Mouse (Mus musculus): ENCODE results near the gene Sox8. TPM values are rescaled to one million over a fixed set of nuclear protein-coding genes. Genes with fewer than 3 reads are reported as not detected.

The Sox8 gene
- total RNA-seq, 1 experiment from 2014 or later, result 1.2 TPM

DNA sequence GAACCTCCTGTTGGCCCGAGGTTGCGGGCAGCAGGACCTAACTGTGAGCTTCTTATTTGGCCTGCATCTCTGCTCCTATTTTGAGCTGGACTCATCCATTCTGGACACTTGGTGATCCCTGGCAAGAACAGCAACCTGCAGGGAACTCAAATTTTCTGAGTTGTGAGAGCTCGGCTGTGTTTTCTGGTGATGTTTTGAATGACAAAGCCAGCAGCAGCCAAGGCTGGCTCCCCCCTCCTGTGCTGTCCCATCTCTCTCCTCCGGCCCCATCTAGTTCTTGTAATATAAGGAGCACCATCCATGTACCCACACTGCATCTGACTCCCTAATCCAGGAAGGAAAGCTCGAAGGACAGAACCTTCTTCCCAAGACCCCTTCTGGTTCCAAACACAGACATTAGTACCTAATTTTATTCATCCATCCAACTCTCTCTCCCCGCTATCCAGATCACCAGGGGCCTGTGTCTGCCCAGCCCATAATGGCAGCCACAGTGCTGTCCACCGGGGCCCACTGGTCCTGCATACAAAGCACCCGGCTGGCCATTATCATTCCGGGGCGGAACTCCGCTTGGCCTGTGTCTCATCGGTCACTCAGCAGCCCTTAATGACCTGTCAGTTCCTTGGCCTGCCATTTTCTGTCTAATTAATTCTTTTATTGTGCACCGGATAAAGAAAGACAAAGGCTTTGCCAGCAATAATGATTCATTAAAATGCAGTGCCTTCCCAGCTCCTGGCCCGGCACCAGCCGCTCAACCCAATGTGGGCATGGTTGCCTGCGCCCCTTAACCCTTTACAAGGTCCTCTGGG lies 9.1 kb downstream of the Sox8 start:
- ATAC-seq (replicated peaks; ENCODE audit: insufficient number of reproducible peaks, low FRiP score, low TSS enrichment, poor library complexity, severe bottlenecking), result no peak

DNA sequence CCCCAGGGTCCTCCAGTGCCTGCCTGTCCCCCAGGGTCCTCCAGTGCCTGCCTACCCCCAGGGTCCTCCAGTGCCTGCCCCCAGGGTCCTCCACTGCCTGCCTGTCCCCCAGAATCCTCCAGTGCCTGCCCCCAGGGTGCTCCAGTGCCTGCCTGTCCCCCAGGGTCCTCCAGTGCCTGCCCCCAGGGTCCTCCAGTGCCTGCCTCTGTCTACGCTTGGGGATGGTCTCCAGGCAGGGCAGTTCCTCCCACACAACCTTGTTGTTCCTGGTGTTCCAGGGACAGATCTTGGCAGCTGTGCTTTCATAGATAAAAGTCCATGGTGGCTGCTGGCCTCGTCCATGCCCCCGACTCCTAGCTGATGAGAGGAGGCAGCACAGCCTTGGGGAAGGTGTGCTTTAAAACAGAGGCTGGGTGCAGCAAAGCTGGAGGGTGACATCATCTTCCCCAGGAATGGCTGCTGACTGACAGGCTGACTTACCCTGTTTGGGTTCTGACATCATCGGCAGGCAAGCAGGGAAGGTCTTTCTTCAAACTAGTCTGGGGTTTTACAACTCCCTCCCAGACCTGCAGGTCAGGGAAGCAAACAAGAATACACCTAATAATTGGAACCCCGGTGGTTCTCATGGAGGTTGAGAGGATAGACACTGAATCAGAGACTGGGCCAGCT lies 9.8 kb downstream of the Sox8 start:
- no peak for ATAC-seq (replicated peaks; ENCODE audit: insufficient number of reproducible peaks, low FRiP score, low TSS enrichment, poor library complexity, severe bottlenecking)

DNA sequence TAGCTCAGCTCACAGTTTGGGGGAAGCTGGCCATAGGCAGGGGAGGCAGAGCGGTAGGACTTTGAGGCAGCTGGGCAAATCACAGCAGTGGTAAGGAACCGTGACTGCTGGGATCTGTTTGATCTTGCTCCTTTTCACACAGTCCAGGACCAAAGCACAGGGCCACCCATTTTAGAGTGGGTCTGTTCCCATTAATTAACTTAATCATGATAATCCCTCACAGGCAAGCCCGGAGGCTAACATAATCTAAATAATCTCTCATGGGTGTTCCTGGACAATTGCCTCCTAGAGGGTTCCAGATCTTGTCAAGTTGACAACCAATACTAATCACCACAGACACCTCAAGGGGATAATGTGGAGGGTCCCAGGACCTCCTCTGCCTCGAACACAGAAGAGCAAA lies 10.9 kb downstream of the Sox8 start:
- ATAC-seq (replicated peaks; ENCODE audit: insufficient number of reproducible peaks, low FRiP score, low TSS enrichment, poor library complexity, severe bottlenecking), result no peak

DNA sequence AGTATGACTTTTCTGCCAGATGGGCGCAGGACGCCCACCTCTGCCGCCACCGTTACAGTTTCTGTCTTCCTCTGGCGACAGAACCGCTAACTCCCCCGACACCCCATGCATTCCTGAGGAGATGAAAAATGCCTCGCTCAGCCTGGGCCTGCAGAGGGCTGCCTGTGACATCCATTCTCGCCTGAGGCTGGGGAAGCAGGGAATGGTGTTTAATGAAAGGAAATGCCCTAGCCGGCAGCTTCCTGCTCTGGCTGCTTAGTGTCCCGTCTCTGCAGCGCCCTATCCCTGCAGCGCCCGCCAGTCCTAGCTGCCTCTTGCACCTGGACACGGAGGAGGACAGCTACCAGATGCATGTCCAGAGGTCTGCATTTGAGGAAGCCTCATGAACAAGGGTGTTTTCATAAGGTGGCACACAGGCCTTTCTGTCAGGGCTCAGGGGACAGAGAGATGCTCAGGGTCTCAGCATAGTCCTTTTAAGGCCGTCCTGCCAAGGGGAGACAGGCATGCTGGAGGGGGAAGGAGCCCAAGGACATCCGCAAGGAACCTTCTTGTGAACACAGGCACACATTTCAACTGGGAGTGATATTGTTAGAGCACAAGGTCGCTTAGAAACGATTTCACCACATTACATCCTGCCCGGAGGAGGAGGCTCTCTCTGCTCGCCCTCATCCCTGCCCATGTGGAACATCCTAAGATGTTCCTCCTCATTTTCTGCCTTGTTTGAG lies 13.7 kb downstream of the Sox8 start:
- no peak for ATAC-seq (replicated peaks; ENCODE audit: insufficient number of reproducible peaks, low FRiP score, low TSS enrichment, poor library complexity, severe bottlenecking)

DNA sequence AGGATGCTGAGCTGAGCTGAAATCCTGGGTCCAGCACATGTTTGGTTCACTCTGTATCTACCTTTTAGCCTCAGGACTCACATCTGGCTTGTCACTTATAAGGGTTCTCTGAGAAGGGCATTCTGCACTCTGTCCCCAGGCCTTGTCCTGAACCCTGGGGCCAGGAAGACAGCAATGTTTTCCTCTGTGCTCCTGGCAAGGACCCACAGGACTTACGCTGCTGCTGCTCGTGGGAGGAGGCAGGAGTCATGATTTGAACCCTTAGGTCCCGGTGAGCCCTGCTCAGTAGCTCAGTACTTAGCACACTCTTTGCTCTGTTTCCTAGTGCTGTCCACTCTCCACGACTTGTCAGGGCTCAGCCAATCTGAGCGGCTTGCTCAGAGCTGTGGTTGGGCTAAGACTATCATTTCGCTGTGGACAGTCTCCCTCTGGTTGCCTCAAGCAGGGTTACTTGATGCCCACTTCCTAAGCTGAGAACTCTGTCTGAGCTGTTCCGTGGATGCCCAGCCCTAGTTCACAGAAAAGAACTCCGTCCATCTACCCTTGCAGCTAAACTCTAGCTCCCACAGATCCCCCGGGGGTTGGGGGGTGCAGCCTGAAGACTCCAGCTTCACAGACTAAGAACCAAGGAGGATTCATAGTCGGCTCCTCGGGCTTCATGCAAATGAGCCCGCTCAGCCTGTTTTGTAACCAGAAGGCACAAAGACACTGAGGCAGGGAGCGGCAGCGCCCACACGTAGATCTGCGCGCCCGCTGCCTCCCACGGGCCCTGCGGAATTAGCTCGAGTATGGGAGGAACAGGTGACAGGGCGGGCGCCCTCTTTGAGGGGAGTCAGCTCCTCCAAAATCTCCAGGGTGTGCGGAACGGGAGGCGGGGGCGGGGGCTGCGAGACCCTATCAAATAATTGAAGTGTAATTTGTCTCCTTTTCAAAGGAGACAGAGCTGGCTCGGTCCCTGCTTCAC lies 14.5 kb downstream of the Sox8 start:
- ATAC-seq (replicated peaks; ENCODE audit: insufficient number of reproducible peaks, low FRiP score, low TSS enrichment, poor library complexity, severe bottlenecking), result no peak

DNA sequence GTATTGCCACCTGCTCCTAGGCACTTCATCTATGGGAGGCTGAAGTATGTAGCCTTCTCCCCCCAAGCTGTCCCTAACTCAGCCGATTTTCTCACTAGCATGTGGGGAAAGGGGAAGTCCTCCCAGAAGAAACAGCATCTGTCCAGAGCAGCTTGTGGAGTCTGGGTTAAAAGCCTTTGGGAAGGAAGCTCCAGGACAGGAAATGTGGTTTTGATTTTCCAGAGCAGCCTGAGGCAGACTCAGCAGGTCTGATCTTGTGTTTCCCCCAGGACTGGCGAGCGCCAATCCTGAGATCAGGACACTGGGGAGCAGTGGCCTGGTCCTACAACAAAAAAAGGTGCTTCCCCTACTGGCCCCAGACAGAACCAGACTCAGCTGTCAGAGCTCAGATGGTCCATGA lies 15.3 kb downstream of the Sox8 start:
- no peak for ATAC-seq (replicated peaks; ENCODE audit: insufficient number of reproducible peaks, low FRiP score, low TSS enrichment, poor library complexity, severe bottlenecking)

DNA sequence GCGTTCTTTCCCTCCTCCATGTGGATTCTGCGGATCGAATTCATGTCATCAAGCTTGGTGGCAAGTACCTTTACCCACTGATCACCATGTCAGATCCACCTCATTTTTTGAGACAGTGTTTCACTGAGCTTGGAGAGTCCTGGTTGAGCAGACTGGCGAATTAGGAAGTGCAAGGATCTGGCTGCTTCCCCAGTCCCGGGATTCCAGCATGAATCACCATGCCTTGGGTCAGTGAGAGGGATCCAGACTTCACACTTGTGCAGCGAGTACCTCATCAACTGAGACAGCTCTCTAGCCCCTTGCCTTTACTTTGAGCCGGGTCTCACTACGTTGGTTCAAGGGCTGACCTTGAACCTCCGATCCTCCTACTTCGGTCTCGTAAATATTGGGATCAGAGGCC lies 19.2 kb downstream of the Sox8 start:
- no peak for ATAC-seq (replicated peaks; ENCODE audit: insufficient number of reproducible peaks, low FRiP score, low TSS enrichment, poor library complexity, severe bottlenecking)

DNA sequence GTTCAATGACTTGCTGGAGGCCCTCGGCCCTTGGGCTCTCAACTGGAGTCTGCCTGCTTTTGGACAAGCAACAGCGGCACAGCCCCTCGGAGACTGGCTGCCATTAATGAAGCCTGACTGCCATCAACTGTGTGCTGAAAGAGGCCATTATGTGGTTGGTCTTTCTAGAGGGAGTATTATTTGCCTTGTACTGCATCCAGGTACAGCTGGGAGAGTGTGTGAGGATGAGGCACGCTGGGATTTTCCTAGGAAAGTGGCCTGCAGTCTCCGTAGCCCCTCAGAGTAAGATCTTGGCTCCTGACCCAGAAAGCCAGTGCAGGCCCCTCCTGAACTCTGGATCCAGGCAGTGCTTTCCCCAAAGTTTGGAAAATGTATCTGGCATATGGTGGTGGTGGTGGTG lies 20.5 kb downstream of the Sox8 start:
- no peak for ATAC-seq (replicated peaks; ENCODE audit: insufficient number of reproducible peaks, low FRiP score, low TSS enrichment, poor library complexity, severe bottlenecking)

DNA sequence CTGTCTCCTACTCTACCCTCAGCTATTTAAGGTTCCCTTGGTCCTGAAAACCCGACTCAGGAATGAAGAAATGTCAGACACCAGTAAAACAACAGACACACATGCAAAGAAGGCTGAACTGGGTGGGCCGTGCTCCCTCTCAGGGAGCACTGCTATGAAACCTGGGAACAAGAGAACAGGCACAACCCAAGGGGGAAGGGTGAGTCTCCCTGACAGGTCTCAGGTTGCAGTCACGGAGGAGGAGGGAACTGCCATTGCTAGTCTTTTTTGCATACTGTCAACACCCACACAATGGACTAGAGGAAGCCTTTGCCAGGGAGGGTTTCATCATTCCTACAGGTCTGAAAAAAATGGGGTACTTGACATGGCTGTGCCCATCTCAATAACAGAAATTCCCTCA lies 23.5 kb downstream of the Sox8 start:
- ATAC-seq (replicated peaks; ENCODE audit: insufficient number of reproducible peaks, low FRiP score, low TSS enrichment, poor library complexity, severe bottlenecking), result no peak

DNA sequence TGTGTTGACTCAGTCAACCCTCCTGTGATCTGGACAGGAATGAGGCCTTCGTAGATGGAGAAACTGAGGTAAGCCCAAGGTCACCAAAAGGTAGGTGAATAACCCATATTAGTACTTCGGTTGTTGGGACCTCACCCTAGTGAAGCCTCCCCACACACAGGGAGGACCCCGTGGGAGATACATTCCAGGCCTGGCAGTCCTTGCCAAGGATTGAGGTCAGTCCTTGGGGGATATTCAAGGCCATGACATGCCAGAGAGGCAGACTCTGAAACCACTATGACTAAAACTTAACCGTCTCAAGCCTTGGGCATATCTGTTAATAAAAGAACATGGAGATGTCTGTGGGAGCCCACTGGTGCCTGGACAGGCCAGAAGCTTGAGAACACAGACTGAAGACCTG lies 28.7 kb downstream of the Sox8 start:
- ATAC-seq (replicated peaks; ENCODE audit: insufficient number of reproducible peaks, low FRiP score, low TSS enrichment, poor library complexity, severe bottlenecking), result no peak

DNA sequence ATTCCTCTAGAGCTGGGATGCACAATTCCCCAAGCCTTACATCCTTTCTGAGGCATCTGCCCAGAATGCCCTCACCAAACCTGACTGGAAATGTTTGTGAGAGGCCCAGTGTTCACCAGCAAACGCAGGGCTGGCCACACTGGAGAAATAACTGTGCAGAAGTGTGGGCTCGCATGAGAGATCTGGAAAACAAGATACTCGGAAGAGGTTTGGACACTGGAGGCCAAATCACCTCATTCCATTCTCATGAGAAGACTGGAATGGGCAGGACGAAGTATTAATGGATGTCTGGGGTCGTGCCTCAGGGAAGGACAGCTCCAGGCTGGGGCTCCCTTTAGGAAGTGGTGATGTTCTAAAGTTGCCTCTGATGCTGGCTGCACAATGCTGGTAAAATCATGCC lies 29.8 kb downstream of the Sox8 start:
- no peak for ATAC-seq (replicated peaks; ENCODE audit: insufficient number of reproducible peaks, low FRiP score, low TSS enrichment, poor library complexity, severe bottlenecking)

DNA sequence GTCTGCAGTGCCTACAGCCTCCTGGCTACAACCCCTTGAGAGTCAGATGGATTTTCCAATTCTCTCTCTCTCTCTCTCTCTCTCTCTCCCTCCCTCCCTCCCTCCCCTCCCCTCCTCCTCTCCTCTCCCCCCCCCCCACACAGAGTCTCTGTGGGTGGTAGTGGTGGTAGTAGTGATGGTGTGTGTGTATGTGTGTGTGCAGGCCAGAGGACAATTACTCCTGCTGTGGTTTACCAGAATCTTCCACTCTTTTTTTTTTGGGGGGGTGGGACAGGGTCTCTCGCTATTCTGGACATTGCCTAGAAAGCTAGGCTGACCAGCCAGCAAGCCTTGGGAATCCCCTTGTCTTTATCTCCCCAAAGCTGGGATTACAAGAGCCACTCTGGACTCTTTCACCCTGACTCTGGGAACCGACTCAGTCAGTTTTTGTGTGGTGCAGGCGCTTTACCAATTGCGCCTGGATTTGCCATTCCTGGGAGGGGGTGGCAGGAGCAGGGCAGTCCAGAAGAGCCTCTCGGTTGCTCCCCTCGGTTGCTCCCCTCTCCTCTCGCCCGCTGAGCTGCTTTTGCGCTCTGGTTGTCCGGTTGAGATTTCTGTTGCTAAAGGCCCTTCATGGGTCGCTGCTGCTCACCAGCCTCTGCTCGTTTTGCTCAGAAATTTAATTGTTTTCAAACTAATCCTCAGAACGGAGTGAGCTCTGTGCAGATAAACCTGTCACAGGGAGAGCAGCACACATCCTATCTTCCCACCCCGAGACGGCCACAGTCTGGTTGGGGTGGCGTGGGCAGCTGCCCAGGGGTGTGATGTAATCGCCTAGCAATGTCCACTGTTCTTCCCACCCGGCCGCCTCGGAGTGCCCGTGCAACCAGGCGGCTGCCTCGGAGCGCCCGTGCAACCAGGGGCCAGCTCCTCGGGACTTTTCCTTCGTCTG lies 31.3 kb downstream of the Sox8 start:
- ATAC-seq (replicated peaks; ENCODE audit: insufficient number of reproducible peaks, low FRiP score, low TSS enrichment, poor library complexity, severe bottlenecking), result no peak

DNA sequence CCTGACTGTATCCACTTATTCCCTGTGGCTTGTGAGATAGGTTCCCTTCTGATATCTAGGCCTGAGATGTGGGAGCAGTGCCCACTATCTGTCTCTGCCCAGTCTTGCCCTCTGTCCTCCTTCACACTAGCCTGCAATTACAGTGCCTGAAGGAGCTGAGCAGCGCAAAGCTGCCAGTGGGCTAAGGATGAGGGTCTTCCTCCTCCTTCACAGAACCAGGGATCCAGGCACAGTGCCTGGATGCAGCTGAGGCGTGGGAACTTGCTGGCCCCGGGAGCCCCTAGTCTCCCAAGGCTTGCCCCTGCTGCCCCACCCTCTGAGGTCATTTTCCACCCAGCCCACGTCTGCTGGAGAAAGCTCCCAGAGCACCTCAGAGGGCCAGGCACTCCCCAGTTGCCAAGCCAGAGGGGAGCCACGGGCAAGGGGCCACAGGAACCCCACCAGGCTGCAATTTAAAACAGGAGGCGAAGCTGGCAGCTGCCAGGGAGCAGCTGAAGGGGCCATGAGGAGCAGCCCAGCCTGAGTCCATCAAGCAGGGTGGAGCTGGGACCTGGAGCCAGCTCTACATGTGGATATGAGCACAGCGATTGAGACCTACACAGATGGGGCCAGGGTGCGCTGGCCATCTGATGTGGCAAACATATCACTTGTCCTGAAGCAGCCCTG lies 40.0 kb downstream of the Sox8 start:
- ATAC-seq (replicated peaks; ENCODE audit: insufficient number of reproducible peaks, low FRiP score, low TSS enrichment, poor library complexity, severe bottlenecking), result no peak

DNA sequence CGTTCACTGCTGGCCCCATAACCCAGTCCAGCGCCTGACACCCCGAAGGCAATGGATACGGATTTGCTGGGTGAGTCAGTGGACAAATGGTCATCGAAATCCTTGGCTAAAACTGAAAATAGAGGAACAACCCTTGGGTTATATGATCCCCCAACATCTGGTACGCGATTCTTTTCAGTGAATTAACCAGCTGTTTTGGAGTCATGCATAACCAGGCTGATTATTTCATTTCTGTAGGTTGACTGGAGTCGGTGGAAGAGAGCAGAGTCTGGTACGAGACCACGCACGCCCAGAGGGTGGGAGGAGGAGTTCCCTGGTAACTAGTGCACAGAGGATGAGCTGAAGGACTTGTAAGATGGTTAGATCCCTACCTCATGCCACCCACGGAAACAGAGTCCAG lies 48.4 kb downstream of the Sox8 start:
- ATAC-seq (replicated peaks; ENCODE audit: insufficient number of reproducible peaks, low FRiP score, low TSS enrichment, poor library complexity, severe bottlenecking), result no peak

DNA sequence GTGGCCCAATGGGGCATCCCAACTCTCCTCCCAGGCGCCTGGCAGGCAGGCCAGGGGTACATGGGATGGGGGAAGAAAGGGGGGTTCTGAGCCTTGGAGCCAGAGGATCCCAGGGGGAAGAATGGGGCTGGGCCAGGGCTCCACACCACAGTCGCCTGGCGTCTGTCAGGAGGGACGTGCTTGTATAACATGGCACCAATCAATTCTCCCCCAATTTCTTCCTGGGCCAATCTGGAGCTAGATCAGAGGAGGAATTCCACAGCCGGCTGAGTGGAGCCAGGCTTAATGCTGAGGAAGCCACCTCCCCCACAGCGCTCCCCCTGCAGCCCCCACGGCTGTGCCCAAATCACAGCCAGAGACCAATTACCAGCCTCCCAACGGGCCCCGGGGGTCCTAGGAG lies 50.0 kb downstream of the Sox8 start:
- ATAC-seq (replicated peaks; ENCODE audit: insufficient number of reproducible peaks, low FRiP score, low TSS enrichment, poor library complexity, severe bottlenecking), result no peak

DNA sequence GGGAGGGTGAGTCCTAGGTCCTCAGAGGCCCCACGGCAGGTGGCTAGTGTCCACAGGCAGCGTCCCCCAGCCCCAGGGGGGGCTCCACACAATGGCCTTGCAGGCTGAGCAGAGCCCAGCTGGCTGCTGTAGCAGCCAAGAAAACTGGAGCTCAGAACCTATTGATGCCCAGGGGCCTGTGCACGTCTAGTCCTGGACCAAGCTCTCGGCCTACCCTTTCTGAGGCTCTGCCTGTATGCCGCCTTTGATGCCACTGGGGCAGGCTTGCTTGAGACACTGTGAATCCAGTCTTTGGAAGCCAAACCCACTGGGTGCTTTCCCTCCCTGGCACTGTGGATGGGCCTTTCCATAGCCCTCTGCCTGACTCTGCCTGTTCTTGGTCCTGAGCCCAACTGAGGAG lies 51.0 kb downstream of the Sox8 start:
- ATAC-seq (replicated peaks; ENCODE audit: insufficient number of reproducible peaks, low FRiP score, low TSS enrichment, poor library complexity, severe bottlenecking), result no peak

DNA sequence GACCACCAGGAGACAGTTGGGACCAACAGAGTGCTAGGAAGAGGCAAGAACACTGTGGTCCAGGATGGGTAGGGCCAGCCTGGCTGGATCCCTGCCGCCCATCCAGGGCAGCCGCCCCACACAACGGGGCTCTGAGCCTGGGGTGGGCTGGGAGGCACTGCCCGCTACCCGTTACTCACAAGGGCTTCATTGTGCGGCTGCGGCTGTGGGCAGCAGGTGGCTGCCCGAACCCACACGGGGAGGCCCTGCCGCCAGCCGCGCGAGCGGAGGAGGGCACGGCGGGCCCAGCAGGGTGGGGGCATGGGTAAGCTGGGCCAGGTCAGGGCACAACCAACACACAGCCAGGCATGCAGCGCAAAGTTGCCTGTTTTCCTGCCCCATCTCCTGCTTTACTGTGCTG lies 52.3 kb downstream of the Sox8 start:
- no peak for ATAC-seq (replicated peaks; ENCODE audit: insufficient number of reproducible peaks, low FRiP score, low TSS enrichment, poor library complexity, severe bottlenecking)
